Mouse (Mus musculus): Measurements from ENCODE around the gene Nav3. TPM values are rescaled to one million over a fixed set of nuclear protein-coding genes. Genes with fewer than 3 reads are reported as not detected.
A peak's percentile ranks its signal among the peaks of the same experiment; 100 is the strongest.

Gene Nav3
- polyA plus RNA-seq, 1 experiment from 2014 or later: 27.7 TPM

DNA sequence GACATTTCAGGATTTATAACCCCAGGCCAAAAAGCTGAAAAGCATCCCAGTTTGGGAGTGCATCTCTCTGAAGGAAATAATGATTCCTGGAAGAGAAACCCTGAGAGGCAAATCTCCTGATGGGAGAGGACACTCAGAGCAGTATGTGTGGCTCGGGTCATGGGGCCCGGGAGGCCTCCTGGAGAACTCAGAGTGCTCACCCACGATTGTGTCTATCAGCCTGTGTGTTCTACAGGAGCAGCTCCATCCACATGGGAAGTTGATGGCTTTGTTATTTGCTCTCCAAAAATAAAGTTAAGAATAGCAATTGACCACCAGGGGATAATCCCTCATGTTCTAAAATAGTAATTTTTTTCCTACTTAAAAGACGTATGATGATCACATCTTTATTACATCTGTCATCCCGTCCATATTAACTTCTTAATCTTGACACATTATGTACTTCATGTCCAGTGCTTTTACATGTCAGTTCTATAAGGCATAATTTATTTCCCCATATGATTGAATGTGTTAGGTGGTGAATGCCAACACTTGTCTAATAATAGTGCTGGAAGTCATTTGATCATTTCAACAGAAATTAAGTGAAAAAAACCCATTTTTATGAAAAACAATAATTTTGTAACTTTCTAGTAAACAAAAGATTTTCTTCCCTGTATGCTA, 581.2 kb downstream of the Nav3 start:
- ATAC-seq (ENCODE audit: low FRiP score) (no peak), DNase-seq (ENCODE audit: low spot score) (no peak)
- Histone ChIP-seq H3K4me3 (replicated peaks; ENCODE audit: low read length) (no peak overlapping the region), H3K9ac (no peak overlapping the region), H3K9me3 (ENCODE audit: control insufficient read depth, low read length) (no peaks in the 10 kb centered on the region), H3K36me3 (replicated peaks; ENCODE audit: control insufficient read depth, insufficient read depth) (no peaks in the 10 kb centered on the region), H3K4me1 (replicated peaks; ENCODE audit: control insufficient read depth, insufficient read depth, low read length) (no peaks in the 10 kb centered on the region), H3K27me3 (ENCODE audit: control insufficient read depth, insufficient read depth, low read length) (no peaks in the 10 kb centered on the region), H3K27ac (no peak overlapping the region), H3K4me2 (replicated peaks) (no peak overlapping the region)
- WGBS: 63% methylated on average over 5 of the region's 5 CpGs

- H3K36me3 ChIP-seq (replicated peaks; ENCODE audit: control insufficient read depth, insufficient read depth): no peaks in the 10 kb centered on the region
- no peak overlapping the region for H3K4me3 ChIP-seq (replicated peaks; ENCODE audit: low read length)
- no peak overlapping the region for H3K9ac ChIP-seq
- no peak overlapping the region for H3K27ac ChIP-seq
- 85% methylated on average over 2 of the region's 2 CpGs for WGBS
- no peak for ATAC-seq (ENCODE audit: low FRiP score)
- H3K27me3 ChIP-seq (ENCODE audit: control insufficient read depth, insufficient read depth, low read length): no peaks in the 10 kb centered on the region
- peaks cover 3% of the 10 kb centered on the region; the same call in 1 of the 2 replicates for H3K4me1 ChIP-seq (replicated peaks; ENCODE audit: control insufficient read depth, insufficient read depth, low read length)
- DNase-seq (ENCODE audit: low spot score): no peak
- H3K9me3 ChIP-seq (ENCODE audit: control insufficient read depth, low read length): no peaks in the 10 kb centered on the region
- H3K4me2 ChIP-seq (replicated peaks): no peak overlapping the region
Observed at GRCm38 (mm10) chr10:109866063-109866462, 589.9 kb downstream of the Nav3 start.

DNA sequence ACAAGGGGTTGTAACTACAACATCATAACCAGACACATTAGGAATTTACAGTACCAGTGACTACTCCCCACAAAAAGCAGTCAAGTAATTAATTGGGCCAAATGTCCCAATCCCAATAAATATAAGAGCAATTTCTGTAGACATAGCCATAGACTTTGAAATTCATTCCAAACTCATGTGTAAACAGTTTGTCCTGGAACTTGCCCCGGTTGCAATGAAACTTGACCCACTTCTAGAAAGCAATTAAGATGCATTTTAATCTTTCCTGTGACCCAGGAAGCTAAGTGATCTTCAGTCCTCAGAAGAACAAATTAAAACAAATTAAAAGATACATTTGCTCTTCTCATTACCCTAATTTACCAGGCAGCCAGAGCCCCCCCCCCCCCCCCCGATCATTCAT, 590.6 kb downstream of the Nav3 start:
- peaks cover 3% of the 10 kb centered on the region; the same call in 1 of the 2 replicates for H3K4me1 ChIP-seq (replicated peaks; ENCODE audit: control insufficient read depth, insufficient read depth, low read length)
- H3K27me3 ChIP-seq (ENCODE audit: control insufficient read depth, insufficient read depth, low read length): no peaks in the 10 kb centered on the region
- H3K27ac ChIP-seq: no peak overlapping the region
- H3K36me3 ChIP-seq (replicated peaks; ENCODE audit: control insufficient read depth, insufficient read depth): no peaks in the 10 kb centered on the region
- no peak for DNase-seq (ENCODE audit: low spot score)
- no peak overlapping the region for H3K4me2 ChIP-seq (replicated peaks)
- H3K9me3 ChIP-seq (ENCODE audit: control insufficient read depth, low read length): no peaks in the 10 kb centered on the region
- no peak for ATAC-seq (ENCODE audit: low FRiP score)
- 48% methylated on average over 2 of the region's 2 CpGs for WGBS
- H3K4me3 ChIP-seq (replicated peaks; ENCODE audit: low read length): no peak overlapping the region
- no peak overlapping the region for H3K9ac ChIP-seq

DNA sequence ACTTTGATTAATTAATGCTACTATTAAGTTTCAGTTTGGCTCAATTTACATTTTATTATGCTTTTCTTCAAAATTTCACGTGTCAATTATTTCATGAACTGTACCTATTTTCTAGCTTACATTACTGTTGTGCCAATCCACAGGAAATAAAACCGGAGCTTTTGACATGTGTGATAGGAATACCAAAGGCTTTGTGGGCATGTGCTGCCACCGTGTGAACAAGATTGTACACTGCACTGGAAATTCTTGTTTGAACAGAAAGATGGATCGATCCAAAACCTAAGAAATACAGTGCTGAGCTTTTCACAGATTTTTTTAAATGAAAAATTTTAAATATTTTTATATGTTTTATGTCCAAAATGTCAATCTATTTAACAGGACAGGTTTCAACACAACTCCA, 591.3 kb downstream of the Nav3 start:
- 19% methylated on average over 4 of the region's 4 CpGs for WGBS
- no peaks in the 10 kb centered on the region for H3K9me3 ChIP-seq (ENCODE audit: control insufficient read depth, low read length)
- H3K4me3 ChIP-seq (replicated peaks; ENCODE audit: low read length): no peak overlapping the region
- peaks cover 3% of the 10 kb centered on the region; the same call in 1 of the 2 replicates for H3K4me1 ChIP-seq (replicated peaks; ENCODE audit: control insufficient read depth, insufficient read depth, low read length)
- no peaks in the 10 kb centered on the region for H3K36me3 ChIP-seq (replicated peaks; ENCODE audit: control insufficient read depth, insufficient read depth)
- ATAC-seq (ENCODE audit: low FRiP score): peak; percentile 68; the same call in 1 of the 2 replicates
- DNase-seq (ENCODE audit: low spot score): peak; percentile 77
- H3K9ac ChIP-seq: no peak overlapping the region
- no peak overlapping the region for H3K27ac ChIP-seq
- no peaks in the 10 kb centered on the region for H3K27me3 ChIP-seq (ENCODE audit: control insufficient read depth, insufficient read depth, low read length)
- H3K4me2 ChIP-seq (replicated peaks): 0 out of 2 replicates have a peak overlapping the region, but pooled peaks have one; percentile 24

- no peak overlapping the region for H3K27ac ChIP-seq
- H3K27me3 ChIP-seq (ENCODE audit: control insufficient read depth, insufficient read depth, low read length): no peaks in the 10 kb centered on the region
- 68% methylated on average over 2 of the region's 2 CpGs for WGBS
- no peak overlapping the region for H3K4me2 ChIP-seq (replicated peaks)
- ATAC-seq (ENCODE audit: low FRiP score) (no peak), DNase-seq (ENCODE audit: low spot score) (peak; percentile 77)
- H3K9ac ChIP-seq: no peak overlapping the region
- peaks cover 3% of the 10 kb centered on the region; the same call in 1 of the 2 replicates for H3K4me1 ChIP-seq (replicated peaks; ENCODE audit: control insufficient read depth, insufficient read depth, low read length)
- H3K36me3 ChIP-seq (replicated peaks; ENCODE audit: control insufficient read depth, insufficient read depth): no peaks in the 10 kb centered on the region
- no peak overlapping the region for H3K4me3 ChIP-seq (replicated peaks; ENCODE audit: low read length)
- no peaks in the 10 kb centered on the region for H3K9me3 ChIP-seq (ENCODE audit: control insufficient read depth, low read length)
Observed at GRCm38 (mm10) chr10:109861275-109861674, 594.7 kb downstream of the Nav3 start.

DNA sequence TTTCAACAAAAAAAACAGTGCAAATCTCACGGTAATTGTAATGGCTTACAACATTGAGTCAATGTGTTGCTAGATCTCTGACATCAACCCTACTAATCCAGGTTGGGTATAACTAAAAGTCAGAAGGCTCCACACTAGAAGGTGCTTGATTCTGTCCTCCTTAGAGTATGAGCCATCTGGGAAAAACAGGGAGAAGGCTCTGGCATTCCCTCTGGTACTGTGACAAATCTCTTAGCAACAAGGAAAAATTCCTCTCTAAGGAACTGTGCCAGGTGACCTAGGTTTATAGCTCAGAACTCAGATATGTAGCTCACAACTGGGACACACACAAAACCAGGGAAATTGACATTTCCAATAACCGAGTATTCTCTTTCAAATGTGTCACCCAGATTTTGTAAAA, 597.4 kb downstream of the Nav3 start:
- Histone ChIP-seq H3K4me2 (replicated peaks) (no peak overlapping the region), H3K4me3 (replicated peaks; ENCODE audit: low read length) (no peak overlapping the region), H3K4me1 (replicated peaks; ENCODE audit: control insufficient read depth, insufficient read depth, low read length) (no peaks in the 10 kb centered on the region), H3K27ac (no peak overlapping the region), H3K36me3 (replicated peaks; ENCODE audit: control insufficient read depth, insufficient read depth) (no peaks in the 10 kb centered on the region), H3K9ac (no peak overlapping the region), H3K27me3 (ENCODE audit: control insufficient read depth, insufficient read depth, low read length) (no peaks in the 10 kb centered on the region), H3K9me3 (ENCODE audit: control insufficient read depth, low read length) (no peaks in the 10 kb centered on the region)
- no peak for DNase-seq (ENCODE audit: low spot score)
- ATAC-seq (ENCODE audit: low FRiP score): no peak
- 84% methylated on average over 2 of the region's 2 CpGs for WGBS

DNA sequence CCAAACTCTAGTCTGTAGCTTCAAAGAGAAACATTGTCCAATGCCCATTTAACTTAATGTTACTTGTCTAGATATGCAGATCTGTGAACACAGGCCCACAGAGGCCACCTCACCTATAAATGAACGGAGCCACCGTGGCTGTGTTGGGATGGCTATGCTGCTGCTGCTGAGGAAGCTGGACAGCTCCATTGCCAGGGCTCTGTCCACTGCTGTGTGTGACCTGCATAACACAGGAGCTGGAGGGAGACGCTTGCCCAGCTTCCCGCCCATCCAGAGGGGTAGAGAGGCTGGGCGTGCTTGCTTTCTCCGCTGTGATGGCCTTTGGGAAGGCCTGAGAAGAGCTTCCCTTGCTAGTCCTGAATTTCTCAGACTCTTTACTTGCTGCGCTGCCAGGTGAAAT, 603.6 kb downstream of the Nav3 start:
- H3K27ac ChIP-seq: no peak overlapping the region
- no peaks in the 10 kb centered on the region for H3K4me1 ChIP-seq (replicated peaks; ENCODE audit: control insufficient read depth, insufficient read depth, low read length)
- no peak overlapping the region for H3K4me3 ChIP-seq (replicated peaks; ENCODE audit: low read length)
- no peak overlapping the region for H3K4me2 ChIP-seq (replicated peaks)
- no peak for DNase-seq (ENCODE audit: low spot score)
- 46% methylated on average over 7 of the region's 7 CpGs for WGBS
- no peaks in the 10 kb centered on the region for H3K9me3 ChIP-seq (ENCODE audit: control insufficient read depth, low read length)
- no peak overlapping the region for H3K9ac ChIP-seq
- no peak for ATAC-seq (ENCODE audit: low FRiP score)
- H3K27me3 ChIP-seq (ENCODE audit: control insufficient read depth, insufficient read depth, low read length): no peaks in the 10 kb centered on the region
- H3K36me3 ChIP-seq (replicated peaks; ENCODE audit: control insufficient read depth, insufficient read depth): peaks cover 7% of the 10 kb centered on the region; the same call in 1 of the 2 replicates

DNA sequence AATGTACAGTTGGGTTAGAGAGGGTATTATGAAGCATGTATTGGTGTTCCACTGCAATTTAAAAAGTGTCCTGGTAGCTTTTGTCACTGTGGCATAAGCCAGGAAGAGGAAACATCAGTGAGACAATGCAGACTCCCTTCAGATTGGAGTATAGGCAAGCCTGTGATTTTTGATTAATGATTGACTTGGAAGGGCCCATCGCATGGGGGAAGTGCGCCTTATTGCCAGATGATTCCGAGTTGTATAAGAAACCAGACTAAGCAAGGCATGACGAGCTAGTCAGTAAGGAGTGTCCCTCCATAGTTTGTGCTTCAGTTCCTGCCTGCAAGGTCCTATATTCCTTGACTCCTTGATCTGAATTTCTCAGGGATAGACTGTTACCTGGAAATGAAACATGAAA, 608.4 kb downstream of the Nav3 start:
- Histone ChIP-seq H3K9ac (no peak overlapping the region), H3K27me3 (ENCODE audit: control insufficient read depth, insufficient read depth, low read length) (no peaks in the 10 kb centered on the region), H3K36me3 (replicated peaks; ENCODE audit: control insufficient read depth, insufficient read depth) (peaks cover 7% of the 10 kb centered on the region; the same call in 1 of the 2 replicates), H3K4me2 (replicated peaks) (no peak overlapping the region), H3K27ac (no peak overlapping the region), H3K9me3 (ENCODE audit: control insufficient read depth, low read length) (no peaks in the 10 kb centered on the region), H3K4me1 (replicated peaks; ENCODE audit: control insufficient read depth, insufficient read depth, low read length) (no peaks in the 10 kb centered on the region), H3K4me3 (replicated peaks; ENCODE audit: low read length) (no peak overlapping the region)
- ATAC-seq (ENCODE audit: low FRiP score) (no peak), DNase-seq (ENCODE audit: low spot score) (no peak)
- 86% methylated on average over 4 of the region's 4 CpGs for WGBS

DNA sequence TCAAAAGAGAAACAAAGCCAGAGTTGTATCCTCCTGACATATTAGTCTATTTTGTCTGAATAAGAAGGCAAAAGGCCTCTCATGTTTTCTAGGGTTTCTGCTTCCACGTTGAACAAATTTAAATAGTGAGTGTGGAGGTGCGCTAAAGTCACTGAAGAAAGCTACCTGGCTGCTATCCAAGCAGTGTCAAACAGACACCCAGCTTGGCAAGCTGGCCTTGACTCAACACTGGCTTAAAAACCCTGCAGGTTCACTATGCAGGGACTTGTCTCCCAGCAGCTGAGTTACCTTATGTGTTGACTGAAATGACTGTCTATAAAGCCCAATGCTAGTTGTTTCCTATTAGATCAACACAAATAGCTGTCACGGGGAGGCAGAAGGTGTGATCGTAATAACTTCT, 612.3 kb downstream of the Nav3 start:
- Histone ChIP-seq H3K36me3 (replicated peaks; ENCODE audit: control insufficient read depth, insufficient read depth) (no peaks in the 10 kb centered on the region), H3K4me1 (replicated peaks; ENCODE audit: control insufficient read depth, insufficient read depth, low read length) (no peaks in the 10 kb centered on the region), H3K4me3 (replicated peaks; ENCODE audit: low read length) (no peak overlapping the region), H3K9me3 (ENCODE audit: control insufficient read depth, low read length) (no peaks in the 10 kb centered on the region), H3K9ac (no peak overlapping the region), H3K27me3 (ENCODE audit: control insufficient read depth, insufficient read depth, low read length) (no peaks in the 10 kb centered on the region), H3K4me2 (replicated peaks) (no peak overlapping the region), H3K27ac (no peak overlapping the region)
- 78% methylated on average over 4 of the region's 4 CpGs for WGBS
- ATAC-seq (ENCODE audit: low FRiP score) (no peak), DNase-seq (ENCODE audit: low spot score) (no peak)
